Mouse (Mus musculus): ENCODE data around the gene Lcat. TPM values are rescaled to one million over a fixed set of nuclear protein-coding genes. Genes with fewer than 3 reads are reported as not detected.

Gene Lcat
- total RNA-seq, 2 experiments from 2014 or later = 20.0 to 21.9 TPM

DNA sequence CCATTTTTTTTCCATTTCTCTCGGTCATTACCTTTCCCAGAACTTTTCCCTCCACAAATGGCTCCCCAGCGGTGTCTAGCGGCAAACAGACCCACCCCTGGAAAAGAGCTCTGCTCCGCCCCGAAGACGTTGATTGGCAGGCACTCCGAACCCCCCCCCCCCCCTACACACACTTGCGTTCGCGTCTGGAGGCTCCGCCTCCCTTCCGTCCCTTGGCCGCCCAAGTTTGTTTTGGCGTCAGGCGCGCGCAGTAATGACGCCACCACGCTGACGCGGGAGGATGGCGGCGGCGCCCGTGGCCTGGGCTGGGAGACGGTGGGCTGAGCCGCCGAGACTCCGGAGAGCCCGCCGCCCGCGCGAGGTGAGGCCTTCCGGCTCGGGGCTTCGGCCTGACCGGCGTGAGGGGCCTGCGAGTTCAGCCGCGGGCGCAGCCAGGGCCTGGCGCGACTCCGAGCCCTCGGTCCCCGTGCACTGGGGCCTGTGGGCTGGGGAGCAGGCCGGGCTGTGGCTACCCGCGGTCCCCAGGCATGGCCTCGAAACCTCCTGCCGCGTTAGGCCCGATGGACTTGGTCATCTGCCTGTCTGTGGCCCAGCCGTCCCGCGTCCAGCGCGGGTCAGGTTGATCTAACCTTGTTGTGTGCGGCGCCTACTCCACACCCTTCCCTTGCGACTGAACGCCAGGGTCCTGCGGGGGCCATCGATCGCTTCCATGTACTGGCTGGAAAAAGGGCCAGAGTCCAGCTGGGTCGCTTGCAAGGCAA lies 42.8 kb downstream of the Lcat start, which contains the start of gene Pskh1:
TSS of gene Pskh1 (plus strand) at position 262 of the 761 bp plus-strand sequence.
- intact Hi-C loops (cut with DNase I) = no loop called here
- DNase-seq (ENCODE audit: low spot score in 2 of 2) = peak; percentile 87 to 93

- intact Hi-C loops (cut with DNase I) = no loop called here
- DNase-seq (ENCODE audit: low spot score in 2 of 2) = no peak
Measured at GRCm38 (mm10) chr8:105897801-105898480, 45.2 kb downstream of the Lcat start.

DNA sequence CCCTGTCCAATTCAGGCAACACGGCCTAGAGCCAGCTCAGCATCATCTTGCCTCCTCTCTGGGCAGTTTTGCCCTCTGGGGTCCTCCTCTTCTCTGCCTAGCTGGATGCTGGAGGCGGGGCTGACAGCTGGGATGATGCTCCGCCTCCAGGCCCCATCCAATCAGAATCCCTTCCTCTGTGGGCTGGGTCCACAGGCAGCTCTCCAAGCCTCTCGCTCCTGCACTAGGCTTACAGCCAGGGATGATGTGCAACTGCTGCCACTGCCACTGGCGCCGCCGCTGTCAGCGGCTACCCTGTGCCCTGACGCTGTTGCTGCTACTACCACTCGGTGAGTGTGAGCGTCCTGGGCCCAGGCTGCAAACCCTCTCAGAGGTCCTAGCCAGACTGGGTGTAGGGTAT lies 49.8 kb downstream of the Lcat start, which contains the start of gene Nrn1l:
TSS of gene Nrn1l (plus strand) at position 229 of the 400 bp plus-strand sequence.
- peak; percentile 81 to 90 for DNase-seq (ENCODE audit: low spot score in 2 of 2)
- intact Hi-C loops (cut with DNase I) = loop anchor here (5.0 kb wide), 1 partner anchor 39 kb away; the partner anchor contains the start of gene Ctrl

DNA sequence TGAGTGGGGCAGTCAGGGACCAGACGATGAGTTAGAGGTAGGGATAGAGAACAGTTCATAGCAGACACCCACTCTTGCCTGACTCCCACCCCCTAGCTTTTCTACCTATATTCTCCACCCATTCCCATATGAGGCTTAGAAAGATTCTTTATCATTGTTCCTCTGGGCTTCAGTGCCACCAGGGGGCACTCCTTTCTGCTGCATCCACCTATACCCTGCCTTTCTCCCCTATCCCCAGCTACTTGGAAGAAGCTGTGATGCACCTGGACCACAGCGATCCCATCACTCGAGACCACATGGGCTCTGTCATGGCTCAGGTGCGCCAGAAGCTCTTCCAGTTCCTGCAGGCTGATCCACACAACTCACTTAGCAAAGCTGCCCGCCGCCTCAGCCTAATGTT lies 50.8 kb downstream of the Lcat start:
- intact Hi-C loops (cut with DNase I) = loop anchor here (5.0 kb wide), 1 partner anchor 40 kb away; the partner anchor contains the start of gene Ctrl
- DNase-seq (ENCODE audit: low spot score in 2 of 2) = peak; percentile 55 to 60

DNA sequence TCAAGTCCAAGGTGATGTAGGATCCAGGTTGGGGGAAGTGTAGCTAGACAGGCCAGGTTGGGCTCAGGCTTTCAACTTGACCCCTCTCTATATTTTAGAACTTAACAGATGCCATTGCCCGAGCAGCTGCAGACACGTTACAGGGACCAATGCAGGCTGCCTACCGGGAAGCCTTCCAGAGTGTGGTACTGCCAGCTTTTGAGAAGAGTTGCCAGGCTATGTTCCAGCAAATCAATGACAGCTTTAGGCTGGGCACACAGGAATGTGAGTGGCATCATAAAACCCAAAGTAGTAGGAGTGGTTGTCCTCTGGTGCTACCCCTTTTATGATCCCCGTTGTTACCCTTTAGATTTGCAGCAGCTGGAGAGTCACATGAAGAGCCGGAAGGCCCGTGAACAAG lies 52.3 kb downstream of the Lcat start:
- intact Hi-C loops (cut with DNase I) = loop anchor here (5.0 kb wide), 1 partner anchor 41 kb away; the partner anchor contains the start of gene Ctrl

GRCm38 (mm10) chr8:105889756-105890465 lies 53.3 kb downstream of the Lcat start:
- intact Hi-C loops (cut with DNase I) = loop anchor here (5.0 kb wide), 1 partner anchor 42 kb away; the partner anchor contains the start of gene Ctrl
- no peak for DNase-seq (ENCODE audit: low spot score in 2 of 2)

More for the DNA sequence above, 52.3 kb downstream of the Lcat start:
- peak; percentile 53 to 74 for DNase-seq (ENCODE audit: low spot score in 2 of 2)

Small RNAs within 50 kb of the gene (microRNA-seq; reads per million reads assigned to microRNA genes)
- 0 reads per million in 2 experiments for gene Mir7074

Other genes starting within 250 kb of the Lcat start
- 10 to 100 TPM; 46.1 to 47.9 TPM for gene Acd, start 242.3 kb downstream of the Lcat start, total RNA-seq (2021)
- gene Pard6a, start 242.2 kb downstream of the Lcat start, total RNA-seq (2021) = 10 to 100 TPM; 45.6 to 49.5 TPM
- under 1 TPM in 1 of 2 experiments, not detected in 1; 0.78 TPM for gene 4933405L10Rik, start 235.7 kb downstream of the Lcat start, total RNA-seq (2021)
- gene Enkd1, start 235.2 kb downstream of the Lcat start, total RNA-seq (2021) = 10 to 100 TPM in 1 of 2 experiments, 1 to 10 TPM in 1; 10.0 to 12.3 TPM
- gene Gfod2, start 184.7 kb downstream of the Lcat start, total RNA-seq (2021) = 10 to 100 TPM; 20.6 to 20.9 TPM
- 10 to 100 TPM; 24.6 to 26.4 TPM for gene Ranbp10, start 116.0 kb downstream of the Lcat start, total RNA-seq (2021)
- under 1 TPM in 1 of 2 experiments, not detected in 1; 0.18 TPM for gene Tsnaxip1, start 115.7 kb downstream of the Lcat start, total RNA-seq (2021)
- gene Cenpt, start 90.1 kb downstream of the Lcat start, total RNA-seq (2021) = 10 to 100 TPM; 17.6 to 17.7 TPM
- gene Thap11, start 88.2 kb downstream of the Lcat start, total RNA-seq (2021) = 10 to 100 TPM; 34.7 to 38.5 TPM
- 10 to 100 TPM; 33.4 to 35.9 TPM for gene Nutf2, start 82.8 kb downstream of the Lcat start, total RNA-seq (2021)
- 10 to 100 TPM; 59.8 to 62.1 TPM for gene Edc4, start 62.5 kb downstream of the Lcat start, total RNA-seq (2021)
- 1 to 10 TPM; 1.8 to 2.2 TPM for gene Nrn1l, start 49.8 kb downstream of the Lcat start, total RNA-seq (2021)
- gene Pskh1, start 42.9 kb downstream of the Lcat start, total RNA-seq (2021) = 1 to 10 TPM; 7.4 to 7.5 TPM
- 1 to 10 TPM; 1.0 to 1.1 TPM for gene Ctrl, start 9.5 kb downstream of the Lcat start, total RNA-seq (2021)
- 10 to 100 TPM; 80.7 TPM for gene Psmb10, start 4.9 kb downstream of the Lcat start, total RNA-seq (2021)
- gene Slc12a4, start 22.7 kb upstream of the Lcat start, total RNA-seq (2021) = 10 to 100 TPM; 19.2 to 21.3 TPM
- gene Dpep3, start 36.0 kb upstream of the Lcat start, total RNA-seq (2021) = not detected
- 10 to 100 TPM; 15.9 to 18.2 TPM for gene Dus2, start 48.0 kb upstream of the Lcat start, total RNA-seq (2021)
- not detected for gene Dpep2nb, start 62.6 kb upstream of the Lcat start, total RNA-seq (2021)
- gene Ddx28, start 68.5 kb upstream of the Lcat start, total RNA-seq (2021) = 10 to 100 TPM; 13.4 to 13.8 TPM
- 1 to 10 TPM; 9.2 to 9.7 TPM for gene Nfatc3, start 115.5 kb upstream of the Lcat start, total RNA-seq (2021)
- gene Esrp2, start 193.6 kb upstream of the Lcat start, total RNA-seq (2021) = under 1 TPM in 1 of 2 experiments, not detected in 1; 0.79 TPM
- 10 to 100 TPM; 23.0 to 25.3 TPM for gene Pla2g15, start 207.0 kb upstream of the Lcat start, total RNA-seq (2021)
- 10 to 100 TPM; 26.8 to 29.9 TPM for gene Slc7a6, start 225.5 kb upstream of the Lcat start, total RNA-seq (2021)